Mouse (Mus musculus): Measurements from ENCODE around the gene Fam104a. TPM values are rescaled to one million over a fixed set of nuclear protein-coding genes. Genes with fewer than 3 reads are reported as not detected.

Gene Fam104a
- polyA plus RNA-seq, 1 experiment from 2014 or later = 50.5 TPM

DNA sequence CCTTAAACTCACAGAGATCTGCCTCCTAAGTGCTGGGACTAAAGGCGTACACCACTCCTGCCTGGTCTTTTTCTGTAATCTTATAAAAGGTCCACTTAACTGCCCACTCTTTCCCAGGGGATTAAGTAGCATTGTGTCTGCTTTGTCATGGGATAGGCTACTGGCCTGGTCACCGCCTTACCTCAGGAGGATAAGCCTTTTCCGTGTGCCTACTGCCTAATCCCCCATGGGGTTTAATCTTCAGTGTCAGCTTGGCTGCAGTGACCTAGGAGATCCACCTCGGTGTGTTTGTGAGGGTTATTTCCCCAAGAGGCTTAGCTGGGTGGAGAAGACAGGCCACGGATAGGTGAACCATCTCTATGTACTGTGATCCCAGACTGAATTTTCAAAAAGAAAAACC lies 13.6 kb upstream of the Fam104a start:
- peaks cover 10% of the 10 kb centered on the region; the same call in 1 of the 2 replicates for H3K4me1 ChIP-seq
- H3K9ac ChIP-seq (replicated peaks) = no peak overlapping the region
- peak overlapping the region; percentile 21; the same call in 1 of the 2 replicates for H3K27ac ChIP-seq (replicated peaks)
- H3K9me3 ChIP-seq = peaks cover 3% of the 10 kb centered on the region; the same call in 1 of the 2 replicates
- H3K4me3 ChIP-seq = no peak overlapping the region
- ATAC-seq (ENCODE audit: low FRiP score, low read depth) = no peak
- H3K4me2 ChIP-seq (replicated peaks) = no peak overlapping the region
- H3K36me3 ChIP-seq = peaks cover 59% of the 10 kb centered on the region
- no peaks in the 10 kb centered on the region for H3K27me3 ChIP-seq
- WGBS = 22% methylated on average over 5 of the region's 5 CpGs

DNA sequence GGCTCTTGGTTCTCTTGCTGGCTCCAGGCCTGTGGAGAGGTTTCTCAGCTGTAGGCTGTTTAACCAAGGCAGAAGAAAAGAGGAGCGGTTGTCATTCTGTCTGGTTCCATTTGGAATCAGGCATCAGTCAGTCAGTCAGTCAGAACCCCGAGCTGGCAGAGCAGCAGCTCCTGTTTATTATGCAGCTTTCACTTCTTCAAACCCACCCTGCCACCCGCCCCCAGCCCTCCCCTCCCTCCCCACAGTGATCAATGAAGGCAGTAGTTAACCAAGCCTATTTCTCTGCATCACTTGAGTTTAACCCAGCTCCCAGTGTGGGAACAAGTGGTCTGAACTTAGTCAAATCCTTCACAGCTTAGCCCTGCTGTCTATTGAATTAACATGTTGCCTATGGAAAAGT lies 7.9 kb upstream of the Fam104a start:
- no peak overlapping the region for H3K27ac ChIP-seq (replicated peaks)
- 76% methylated on average over 3 of the region's 3 CpGs for WGBS
- peaks cover 88% of the 10 kb centered on the region for H3K36me3 ChIP-seq
- ATAC-seq (ENCODE audit: low FRiP score, low read depth) = no peak
- no peak overlapping the region for H3K4me2 ChIP-seq (replicated peaks)
- peaks cover 3% of the 10 kb centered on the region; the same call in 1 of the 2 replicates for H3K9me3 ChIP-seq
- H3K4me1 ChIP-seq = peaks cover 3% of the 10 kb centered on the region
- no peak overlapping the region for H3K4me3 ChIP-seq
- no peaks in the 10 kb centered on the region for H3K27me3 ChIP-seq
- no peak overlapping the region for H3K9ac ChIP-seq (replicated peaks)

DNA sequence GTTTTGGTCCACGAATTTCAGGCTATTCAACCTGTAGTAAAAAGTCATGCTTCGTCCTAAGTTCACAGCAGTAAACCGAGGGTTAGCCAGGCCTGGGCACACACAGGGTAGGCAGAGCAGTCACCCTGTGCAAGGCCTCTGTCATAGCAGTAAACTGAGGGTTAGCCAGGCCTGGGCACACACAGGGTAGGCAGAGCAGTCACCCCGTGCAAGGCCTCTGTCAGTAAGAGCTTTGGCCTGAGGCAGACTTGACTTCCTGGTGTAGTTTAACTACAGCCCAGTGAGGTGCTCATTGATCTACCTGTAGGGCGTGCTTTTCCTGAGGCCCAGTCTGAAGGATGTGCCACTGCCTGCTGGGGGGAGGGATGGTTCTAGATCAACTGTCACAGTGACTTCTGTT lies 7.4 kb upstream of the Fam104a start:
- 95% methylated on average over 5 of the region's 5 CpGs for WGBS
- Histone ChIP-seq H3K27ac (replicated peaks) (no peak overlapping the region), H3K9ac (replicated peaks) (no peak overlapping the region), H3K4me3 (no peak overlapping the region), H3K36me3 (peaks cover 83% of the 10 kb centered on the region), H3K9me3 (peaks cover 3% of the 10 kb centered on the region; the same call in 1 of the 2 replicates), H3K4me2 (replicated peaks) (no peak overlapping the region), H3K4me1 (peaks cover 8% of the 10 kb centered on the region), H3K27me3 (no peaks in the 10 kb centered on the region)
- ATAC-seq (ENCODE audit: low FRiP score, low read depth) = no peak

DNA sequence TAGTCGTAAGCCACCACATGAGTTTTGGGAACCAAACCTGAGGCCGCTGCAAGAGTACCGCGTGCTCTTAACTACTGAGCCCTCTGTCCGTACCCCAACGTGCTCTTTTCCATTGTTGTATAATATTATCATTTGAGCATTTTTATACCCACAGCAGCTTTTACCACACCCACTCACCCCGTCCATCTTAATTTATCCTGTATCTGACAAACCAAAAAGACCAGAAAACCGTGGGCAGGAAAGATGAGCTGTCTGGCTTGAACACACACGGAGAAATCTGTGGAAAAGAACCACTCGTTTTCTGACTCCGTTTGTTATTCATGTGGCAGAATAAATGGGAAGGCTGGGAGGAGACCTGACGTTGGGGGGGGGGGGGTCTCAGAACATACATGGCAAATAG lies 6.6 kb upstream of the Fam104a start:
- Histone ChIP-seq H3K9ac (replicated peaks) (no peak overlapping the region), H3K27ac (replicated peaks) (no peak overlapping the region), H3K4me3 (no peak overlapping the region), H3K4me1 (peaks cover 14% of the 10 kb centered on the region), H3K9me3 (peaks cover 2% of the 10 kb centered on the region; the same call in 1 of the 2 replicates), H3K36me3 (peaks cover 76% of the 10 kb centered on the region), H3K27me3 (no peaks in the 10 kb centered on the region), H3K4me2 (replicated peaks) (no peak overlapping the region)
- 94% methylated on average over 12 of the region's 12 CpGs for WGBS
- ATAC-seq (ENCODE audit: low FRiP score, low read depth) = no peak

DNA sequence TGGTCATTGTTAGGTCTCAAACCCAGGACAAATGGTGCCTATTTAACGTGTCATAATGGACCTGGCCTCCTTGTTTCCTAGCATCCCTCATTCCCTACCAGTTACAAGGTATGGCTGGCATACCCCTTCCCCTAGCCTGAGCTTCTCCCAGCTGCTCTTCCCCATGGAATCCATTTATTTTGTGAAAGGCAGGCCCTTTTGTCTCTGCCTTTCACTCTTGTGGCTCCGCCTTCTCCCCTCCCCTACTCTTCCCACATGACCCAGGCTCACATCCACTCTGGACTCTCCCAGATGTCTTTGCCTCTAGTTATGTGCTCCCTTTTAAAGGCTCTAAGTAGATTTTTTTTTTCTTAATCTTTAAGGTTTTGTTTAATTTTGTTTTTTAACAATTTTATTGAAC lies 3.1 kb upstream of the Fam104a start:
- peak; percentile 5; the same call in 1 of the 2 replicates for ATAC-seq (ENCODE audit: low FRiP score, low read depth)
- no peak overlapping the region for H3K9ac ChIP-seq (replicated peaks)
- no peaks in the 10 kb centered on the region for H3K27me3 ChIP-seq
- H3K4me2 ChIP-seq (replicated peaks) = 0 out of 2 replicates have a peak overlapping the region, but pooled peaks have one; percentile 2
- WGBS = 58% methylated on average over 2 of the region's 2 CpGs
- H3K4me1 ChIP-seq = peaks cover 33% of the 10 kb centered on the region
- peak overlapping the region; percentile 68 for H3K27ac ChIP-seq (replicated peaks)
- H3K36me3 ChIP-seq = peaks cover 43% of the 10 kb centered on the region
- H3K9me3 ChIP-seq = no peaks in the 10 kb centered on the region
- H3K4me3 ChIP-seq = no peak overlapping the region

DNA sequence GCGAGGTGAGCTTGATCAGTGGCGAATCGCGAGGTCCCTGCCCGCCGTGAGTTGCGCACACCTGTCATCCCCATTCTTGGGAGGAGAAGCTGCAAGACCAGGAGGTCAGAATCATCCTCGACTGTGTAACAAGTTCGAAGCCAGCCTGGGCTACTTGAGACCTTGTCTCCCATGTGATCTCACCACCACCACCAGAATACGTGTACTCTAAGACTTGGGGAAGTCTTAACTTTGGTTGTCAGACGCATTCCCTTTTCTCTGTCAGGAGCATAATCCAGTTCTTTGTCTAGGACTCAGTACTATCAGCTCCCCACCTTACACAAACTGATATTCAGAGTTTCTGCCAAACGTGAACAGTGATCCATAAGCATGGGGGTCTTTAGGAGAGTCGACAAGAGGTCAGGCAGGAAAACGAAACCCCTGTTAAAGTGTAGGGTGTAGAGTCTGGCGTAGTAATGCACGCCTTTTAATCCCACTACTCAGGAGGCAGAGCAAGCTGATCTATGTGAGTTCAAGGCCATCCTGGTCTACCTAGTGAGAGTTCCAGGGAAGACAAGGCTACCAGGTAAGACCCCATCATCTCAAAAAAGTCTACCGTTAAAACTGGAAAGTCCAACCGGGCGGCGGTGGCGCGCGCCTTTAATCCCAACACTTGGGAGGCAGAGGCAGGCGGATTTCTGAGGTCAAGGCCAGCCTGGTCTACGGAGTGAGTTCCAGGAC lies 912 bp upstream of the Fam104a start:
- peak overlapping the region; percentile 97; the same call in 1 of the 2 replicates for H3K27ac ChIP-seq (replicated peaks)
- 43% methylated on average over 25 of the region's 25 CpGs for WGBS
- H3K9me3 ChIP-seq = no peaks in the 10 kb centered on the region
- peak overlapping the region; percentile 84 for H3K4me2 ChIP-seq (replicated peaks)
- peaks cover 43% of the 10 kb centered on the region for H3K4me1 ChIP-seq
- H3K4me3 ChIP-seq = peak overlapping the region; percentile 94
- H3K27me3 ChIP-seq = no peaks in the 10 kb centered on the region
- peaks cover 22% of the 10 kb centered on the region for H3K36me3 ChIP-seq
- peak overlapping the region; percentile 92 for H3K9ac ChIP-seq (replicated peaks)
- ATAC-seq (ENCODE audit: low FRiP score, low read depth) = no peak

DNA sequence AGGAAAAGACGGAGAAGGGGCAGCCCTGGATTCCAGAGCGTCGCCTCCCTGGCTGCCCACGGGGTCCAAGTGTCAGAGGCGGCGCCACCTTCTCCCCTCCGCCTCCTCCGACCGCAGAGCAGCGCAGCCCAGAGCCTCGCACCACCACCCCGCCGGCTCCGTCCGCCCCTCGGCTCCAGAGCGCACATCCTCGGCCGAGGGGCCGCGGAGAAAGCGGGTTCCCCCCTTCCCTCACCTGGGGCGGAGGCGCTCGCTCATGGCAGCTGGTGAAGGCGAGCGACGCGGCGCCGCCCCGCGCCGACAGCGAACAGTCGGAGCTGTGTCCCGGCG lies 363 bp downstream of the Fam104a start:
- peak overlapping the region; percentile 94 for H3K4me3 ChIP-seq
- peak overlapping the region; percentile 92 for H3K9ac ChIP-seq (replicated peaks)
- peaks cover 43% of the 10 kb centered on the region for H3K4me1 ChIP-seq
- peaks cover 9% of the 10 kb centered on the region for H3K36me3 ChIP-seq
- 0% methylated on average over 24 of the region's 38 CpGs for WGBS
- ATAC-seq (ENCODE audit: low FRiP score, low read depth) = peak; percentile 78
- H3K4me2 ChIP-seq (replicated peaks) = peak overlapping the region; percentile 84
- H3K27me3 ChIP-seq = no peaks in the 10 kb centered on the region
- peak overlapping the region; percentile 97 for H3K27ac ChIP-seq (replicated peaks)
- H3K9me3 ChIP-seq = no peaks in the 10 kb centered on the region

DNA sequence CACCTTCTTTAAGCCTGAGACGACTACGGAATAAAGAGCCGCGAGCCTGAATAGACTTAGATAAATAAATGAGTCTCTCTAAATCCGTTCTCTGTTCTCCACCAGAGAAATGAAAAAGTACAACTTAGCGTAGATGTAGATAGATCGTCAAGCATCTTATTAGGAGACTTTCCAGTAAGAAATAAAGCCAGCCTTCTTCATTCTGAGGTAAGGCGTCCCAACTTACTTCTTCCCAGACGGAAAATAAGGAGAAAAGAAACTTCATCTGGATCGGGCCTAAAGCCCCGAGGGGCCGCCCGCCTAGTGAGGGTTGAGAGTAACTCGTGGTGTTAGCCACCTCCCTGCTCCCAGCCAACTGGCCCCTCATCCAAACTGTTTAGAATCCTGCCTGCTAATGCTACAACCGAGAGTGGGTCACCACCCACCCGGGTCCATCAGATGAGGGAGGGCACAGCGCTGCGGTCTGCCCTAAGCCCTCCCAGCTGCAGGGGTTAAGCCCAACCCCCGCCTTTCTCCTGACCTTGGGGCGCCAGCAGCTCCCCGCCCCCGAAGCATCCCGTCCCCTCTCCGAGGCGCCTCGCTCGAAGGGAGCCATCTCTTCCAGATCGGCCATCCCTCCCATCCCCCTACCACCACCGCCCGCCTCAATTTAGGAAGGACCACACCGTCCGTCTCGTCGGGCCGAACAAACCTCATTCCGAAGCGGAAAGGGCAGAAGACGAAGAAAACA lies 893 bp downstream of the Fam104a start:
- 1% methylated on average over 38 of the region's 38 CpGs for WGBS
- peak overlapping the region; percentile 97 for H3K27ac ChIP-seq (replicated peaks)
- H3K4me3 ChIP-seq = peak overlapping the region; percentile 94
- no peaks in the 10 kb centered on the region for H3K9me3 ChIP-seq
- H3K27me3 ChIP-seq = no peaks in the 10 kb centered on the region
- peak; percentile 24 for ATAC-seq (ENCODE audit: low FRiP score, low read depth)
- H3K9ac ChIP-seq (replicated peaks) = peak overlapping the region; percentile 92
- H3K36me3 ChIP-seq = peaks cover 4% of the 10 kb centered on the region
- H3K4me2 ChIP-seq (replicated peaks) = peak overlapping the region; percentile 84
- peaks cover 48% of the 10 kb centered on the region for H3K4me1 ChIP-seq

DNA sequence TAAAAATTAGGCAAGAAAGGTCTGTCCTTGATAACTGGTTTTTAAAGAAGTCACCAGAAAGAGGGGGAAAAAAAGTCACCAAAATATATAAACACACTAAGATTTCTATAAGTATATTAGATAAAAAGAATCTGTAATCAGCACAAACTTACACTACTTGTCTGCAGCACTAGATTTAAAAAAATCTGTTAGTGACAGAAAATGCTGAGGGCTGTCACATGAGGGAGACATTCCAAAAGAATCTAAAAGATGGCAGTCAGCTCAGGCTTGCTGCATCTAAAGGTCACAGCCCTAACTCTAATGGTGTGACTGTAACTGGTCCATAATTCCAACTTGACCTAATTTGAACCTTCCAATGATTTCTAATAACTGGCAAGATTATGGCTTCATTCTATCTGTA lies 2.0 kb downstream of the Fam104a start:
- no peak overlapping the region for H3K9ac ChIP-seq (replicated peaks)
- no peak overlapping the region; the same call in 1 of the 2 replicates for H3K4me3 ChIP-seq

DNA sequence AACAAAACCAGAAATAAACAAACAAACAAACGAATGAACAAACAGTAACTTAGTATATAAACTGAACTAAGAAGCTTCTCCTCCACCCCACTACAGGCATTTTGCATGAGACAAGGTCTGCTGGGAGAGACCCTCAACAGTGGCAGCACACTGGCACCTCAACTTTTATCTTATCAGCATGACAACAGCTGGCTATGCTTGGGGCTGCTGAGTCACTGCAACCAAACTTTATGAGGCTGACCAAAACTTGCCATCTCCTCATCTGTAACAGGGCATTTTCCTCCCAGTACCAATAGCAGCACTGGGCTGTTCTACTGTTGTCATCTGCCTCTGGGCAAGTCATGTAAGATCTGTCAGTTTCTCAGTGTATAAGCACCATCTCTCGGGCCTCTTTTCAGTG lies 3.0 kb downstream of the Fam104a start:
- Histone ChIP-seq H3K36me3 (peaks cover 13% of the 10 kb centered on the region), H3K27ac (replicated peaks) (no peak overlapping the region), H3K4me1 (peaks cover 38% of the 10 kb centered on the region), H3K4me3 (no peak overlapping the region), H3K9ac (replicated peaks) (no peak overlapping the region), H3K9me3 (no peaks in the 10 kb centered on the region), H3K4me2 (replicated peaks) (no peak overlapping the region), H3K27me3 (no peaks in the 10 kb centered on the region)
- no peak for ATAC-seq (ENCODE audit: low FRiP score, low read depth)
- 91% methylated on average over 2 of the region's 2 CpGs for WGBS

More for the DNA sequence above, 2.0 kb downstream of the Fam104a start:
- no peaks in the 10 kb centered on the region for H3K27me3 ChIP-seq
- H3K27ac ChIP-seq (replicated peaks) = no peak overlapping the region
- peaks cover 47% of the 10 kb centered on the region for H3K4me1 ChIP-seq
- no peaks in the 10 kb centered on the region for H3K9me3 ChIP-seq
- peaks cover 2% of the 10 kb centered on the region for H3K36me3 ChIP-seq
- no peak for ATAC-seq (ENCODE audit: low FRiP score, low read depth)
- peak overlapping the region; percentile 84; the same call in 1 of the 2 replicates for H3K4me2 ChIP-seq (replicated peaks)

DNA sequence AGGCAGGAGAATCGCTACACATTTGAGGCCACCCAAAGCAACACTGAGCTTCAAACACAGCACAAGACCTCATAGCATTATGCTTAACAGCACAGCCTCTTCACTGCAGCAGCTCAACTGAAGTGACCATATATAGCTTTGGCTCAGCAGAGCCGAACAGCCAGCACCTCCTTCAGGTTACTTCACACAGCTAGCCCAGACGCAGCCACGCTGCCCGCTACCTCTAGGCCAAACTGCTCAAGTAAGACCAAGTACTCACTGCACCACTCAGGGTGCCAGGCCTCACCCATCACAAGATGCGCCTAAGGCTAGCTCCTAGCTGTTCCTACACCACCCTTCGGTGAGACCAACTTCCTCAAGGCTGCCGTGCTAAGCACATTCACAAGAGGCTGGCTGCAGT lies 5.6 kb downstream of the Fam104a start:
- no peak for ATAC-seq (ENCODE audit: low FRiP score, low read depth)
- 89% methylated on average over 8 of the region's 8 CpGs for WGBS

DNA sequence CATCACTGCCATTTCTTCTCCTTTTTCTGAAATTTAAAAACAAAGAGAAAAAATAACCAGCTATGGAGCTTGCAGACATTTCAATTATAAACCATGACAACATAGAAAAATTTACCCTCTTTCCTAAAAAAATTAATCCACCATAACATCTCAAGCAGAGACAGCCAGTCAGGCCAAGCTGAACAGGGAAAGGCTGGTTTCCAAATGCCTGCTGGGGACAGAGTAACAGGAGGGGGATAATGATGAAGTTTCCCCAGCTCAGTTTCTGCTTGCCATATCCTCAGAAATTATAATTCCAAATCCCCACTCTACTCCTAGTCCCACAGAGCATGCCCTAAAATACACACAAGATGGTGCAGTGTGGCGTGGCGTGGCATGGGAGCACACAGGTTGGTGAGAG lies 6.6 kb downstream of the Fam104a start:
- Histone ChIP-seq H3K27me3 (no peaks in the 10 kb centered on the region), H3K36me3 (peaks cover 29% of the 10 kb centered on the region), H3K9me3 (no peaks in the 10 kb centered on the region), H3K4me3 (no peak overlapping the region), H3K4me2 (replicated peaks) (no peak overlapping the region), H3K9ac (replicated peaks) (no peak overlapping the region), H3K27ac (replicated peaks) (no peak overlapping the region), H3K4me1 (peaks cover 19% of the 10 kb centered on the region)
- WGBS = 98% methylated on average over 2 of the region's 2 CpGs
- ATAC-seq (ENCODE audit: low FRiP score, low read depth) = no peak

More for the DNA sequence above, 5.6 kb downstream of the Fam104a start:
- Histone ChIP-seq H3K4me1 (peaks cover 26% of the 10 kb centered on the region), H3K27me3 (no peaks in the 10 kb centered on the region), H3K9ac (replicated peaks) (0 out of 2 replicates have a peak overlapping the region, but pooled peaks have one; percentile 15), H3K4me2 (replicated peaks) (no peak overlapping the region), H3K4me3 (no peak overlapping the region), H3K36me3 (peaks cover 20% of the 10 kb centered on the region), H3K27ac (replicated peaks) (no peak overlapping the region), H3K9me3 (no peaks in the 10 kb centered on the region)

Data from midbrain, embryonic 12.5 days (tissue).